Comparison of ENCODE assay signal across 10 mouse cellular contexts in genomic region chr3:104318911-104319310, GRCm38 (mm10).
DNase-seq lines count a peak whose midpoint lies in the region; ATAC-seq and TF ChIP-seq lines count a peak whose summit lies in the region.
"Had no signal": no experiment of that assay in that cellular context is flagged by ENCODE, and none has a peak within 500 bp of the region (broad histone marks: within the 10 kb centered on the region; RNA-seq: fewer than 3 reads in every experiment).

No protein-coding gene starts in this region.

- peak; percentile 89 for ATAC-seq in hindbrain, postnatal 0 days
- ATAC-seq in midbrain, embryonic 12.5 days (ENCODE audit: low FRiP score, low read depth): peak; percentile 87

- no peak overlapping the region for H3K4me3 ChIP-seq in hindbrain, postnatal 0 days (ENCODE audit: low read length)
- H3K4me3 ChIP-seq in midbrain, embryonic 12.5 days: no peak overlapping the region
- H3K4me3 ChIP-seq: erythroblast, embryonic 14.5 days; limb, embryonic 12.5 days had no signal

- H3K9ac ChIP-seq in hindbrain, postnatal 0 days (replicated peaks; ENCODE audit: low read length): no peak overlapping the region
- no peak overlapping the region for H3K9ac ChIP-seq in midbrain, embryonic 12.5 days (replicated peaks)
- H3K9ac ChIP-seq: limb, embryonic 12.5 days had no signal

- H3K27me3 ChIP-seq in hindbrain, postnatal 0 days (ENCODE audit: insufficient read depth, low read length): no peaks in the 10 kb centered on the region
- H3K27me3 ChIP-seq in midbrain, embryonic 12.5 days: no peaks in the 10 kb centered on the region
- H3K27me3 ChIP-seq: limb, embryonic 12.5 days had no signal

- TF ChIP-seq CTCF in hindbrain, postnatal 0 days (IDR thresholded peaks at IDR 0.05; ENCODE audit: low read depth): no peak

- no peaks in the 10 kb centered on the region for H3K9me3 ChIP-seq in hindbrain, postnatal 0 days (ENCODE audit: low read length)
- H3K9me3 ChIP-seq in midbrain, embryonic 12.5 days: no peaks in the 10 kb centered on the region
- H3K9me3 ChIP-seq: limb, embryonic 12.5 days had no signal

- H3K27ac ChIP-seq in hindbrain, postnatal 0 days: no peak overlapping the region
- peak overlapping the region; percentile 58 for H3K27ac ChIP-seq in midbrain, embryonic 12.5 days (replicated peaks)
- H3K27ac ChIP-seq: limb, embryonic 12.5 days had no signal

- no peaks in the 10 kb centered on the region for H3K36me3 ChIP-seq in hindbrain, postnatal 0 days (ENCODE audit: insufficient read depth, low read length)
- no peaks in the 10 kb centered on the region for H3K36me3 ChIP-seq in midbrain, embryonic 12.5 days
- H3K36me3 ChIP-seq: limb, embryonic 12.5 days had no signal

- H3K4me1 ChIP-seq in hindbrain, postnatal 0 days (ENCODE audit: insufficient read depth, low read length): 0 out of 2 replicates have a peak, but pooled peaks cover 5% of the 10 kb centered on the region
- peaks cover 10% of the 10 kb centered on the region for H3K4me1 ChIP-seq in midbrain, embryonic 12.5 days

- H3K4me2 ChIP-seq in hindbrain, postnatal 0 days (ENCODE audit: low read depth, low read length): peak overlapping the region; percentile 29
- peak overlapping the region; percentile 17; the same call in 1 of the 2 replicates for H3K4me2 ChIP-seq in midbrain, embryonic 12.5 days (replicated peaks)
- H3K4me2 ChIP-seq: limb, embryonic 12.5 days had no signal

- DNase-seq in adrenal gland, postnatal 10 days: peak; percentile 56
- DNase-seq in adrenal gland, postnatal 4 days (ENCODE audit: low spot score in 2 of 2): no peak
- DNase-seq in Muller cell, postnatal 12 days (ENCODE audit: inconsistent ontology term): peak; percentile 94
- peak; percentile 99 for DNase-seq in heart, adult 11 months
- DNase-seq in hindbrain, postnatal 0 days (ENCODE audit: low spot score): peak; percentile 77
- no peak for DNase-seq in urinary bladder, postnatal 25 days (ENCODE audit: low spot score)
- DNase-seq in urinary bladder, postnatal 14 days (ENCODE audit: low spot score): no peak

- 23% methylated on average over 8 of the region's 8 CpGs for WGBS in hindbrain, postnatal 0 days
- 18% methylated on average over 8 of the region's 8 CpGs for WGBS in midbrain, embryonic 12.5 days

Comparison
In these comparisons a context has a peak if more than half of its experiments do, and no peak if none do; other contexts are left out.
1. DNase-seq: peak in adrenal gland, postnatal 10 days (single experiment), Muller cell, postnatal 12 days (single experiment), heart, adult 11 months (single experiment) and hindbrain, postnatal 0 days (single experiment); none in adrenal gland, postnatal 4 days (0 of 2), urinary bladder, postnatal 25 days (single experiment) and urinary bladder, postnatal 14 days (single experiment).